Mouse (Mus musculus) liver, embryonic 14.5 days (tissue): Measurements from ENCODE around the gene Cd79b. TPM values are rescaled to one million over a fixed set of nuclear protein-coding genes. Genes with fewer than 3 reads are reported as not detected.

Source experiments
- ATAC-seq: fragments of 200-750 bp; cut with Nextera tagmentation; 2 replicates; pipeline ENCODE4 v1.8.0; 2017; ENCODE audit warnings: moderate number of reproducible peaks, mild to moderate bottlenecking, moderate library complexity; ENCODE audit not compliant: insufficient read depth
- DNase-seq, 3 experiments: peaks; one replicate each; pipeline ENCODE4 v3.0.0-alpha.2; 2012 to 2013; ENCODE audit warnings: low read depth in 3 of 3, low spot score in 3 of 3
- H3K27ac ChIP-seq: fragments of 300-500 bp; sonication (generic); 2 replicates; pipeline ENCODE4 v1.5.1; 2014; ENCODE audit warnings: moderate library complexity, mild to moderate bottlenecking, control low read depth, inconsistent platforms
- H3K27me3 ChIP-seq: fragments of 300-500 bp; sonication (generic); 2 replicates; pipeline ENCODE4 v1.6.1; 2014; ENCODE audit warnings: mild to moderate bottlenecking, low read length, moderate library complexity; ENCODE audit not compliant: control insufficient read depth, insufficient read depth
- H3K36me3 ChIP-seq: fragments of 300-500 bp; sonication (generic); replicated peaks from 2 replicates; pipeline ENCODE4 v1.6.1; 2014; ENCODE audit warnings: low read depth; ENCODE audit not compliant: control insufficient read depth, insufficient read depth
- H3K4me1 ChIP-seq, 2 experiments: fragments of 200-500 bp in 1 of 2; fragments of 300-500 bp in 1 of 2; sonication (generic) in 1 of 2; replicated peaks; 2 replicates each; pipeline ENCODE4 v1.6.1; 2012 to 2014; ENCODE audit warnings: antibody characterized with exemption in 1 of 2, inconsistent platforms in 1 of 2, low read length in 1 of 2; ENCODE audit not compliant: control insufficient read depth in 2 of 2, insufficient read depth in 2 of 2
- H3K4me2 ChIP-seq: fragments of 300-500 bp; sonication (generic); 2 replicates; pipeline ENCODE4 v1.6.1; 2014; ENCODE audit warnings: low read depth, mild to moderate bottlenecking, control low read depth, moderate library complexity
- H3K4me3 ChIP-seq, 2 experiments: fragments of 200-500 bp in 1 of 2; fragments of 300-500 bp in 1 of 2; sonication (generic) in 1 of 2; 2 replicates each; pipeline ENCODE4 v1.5.1; 2012 to 2014; ENCODE audit warnings: low read depth in 2 of 2, low read length in 2 of 2, mild to moderate bottlenecking in 2 of 2, control low read depth in 1 of 2, inconsistent platforms in 1 of 2, moderate library complexity in 1 of 2; ENCODE audit not compliant: insufficient read depth in 1 of 2
- H3K9ac ChIP-seq: fragments of 300-500 bp; sonication (generic); replicated peaks from 2 replicates; pipeline ENCODE4 v1.6.1; 2014; ENCODE audit warnings: mild to moderate bottlenecking, control low read depth, moderate library complexity
- H3K9me3 ChIP-seq: fragments of 300-500 bp; sonication (generic); 2 replicates; pipeline ENCODE4 v1.6.1; 2016; ENCODE audit warnings: low read length, mixed read lengths; ENCODE audit not compliant: control insufficient read depth
- CTCF ChIP-seq: IDR thresholded peaks from 2 replicates; pipeline ENCODE4 v1.5.1; 2016; ENCODE audit warnings: antibody characterized with exemption, low read depth, control low read depth
- EP300 ChIP-seq: IDR thresholded peaks from 2 replicates; pipeline ENCODE4 v1.6.1; 2016; ENCODE audit warnings: antibody characterized with exemption, low read depth
- WGBS: fragments of 180-500 bp; shearing (Covaris S2); extraction: QIAGEN DNeasy Blood & Tissue Kit; methylation state at CpG from one replicate; pipeline ENCODE4 v1.1.7; 2014; ENCODE audit not compliant: insufficient replicate concordance; 5-methylcytosine and 5-hydroxymethylcytosine counted together
- polyA plus RNA-seq, 2 experiments: library from polyadenylated mRNA; depleted of rRNA in 1 of 2; stranded (reverse) in 1 of 2; unstranded in 1 of 2; fragments of >200 nt; fragmentation: Nextera tagmentation in 1 of 2; extraction: Ambion mirVana in 1 of 2; gene quantifications; 2 replicates each; pipeline versions ENCODE4 v1.2.1 to v1.2.3; 2012 to 2014

Cd79b gene
- polyA plus RNA-seq, 2 experiments: 3.1 to 4.9 TPM

DNA sequence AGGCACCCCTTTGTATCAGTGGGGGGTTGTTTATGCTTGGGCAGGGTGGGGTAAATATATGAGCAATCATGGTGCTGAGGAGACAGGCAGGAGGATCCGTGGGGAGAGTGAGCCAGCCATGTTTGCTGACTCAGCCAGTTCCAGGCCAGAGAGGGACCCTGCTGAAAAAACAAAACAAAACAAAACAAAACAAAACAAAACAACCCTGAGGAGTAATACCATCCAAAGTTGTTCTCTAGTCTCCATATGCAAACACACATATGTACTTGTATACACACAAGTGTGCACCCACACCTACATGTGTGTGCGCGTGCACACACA, 8.5 kb downstream of the Cd79b start:
- H3K4me3 ChIP-seq: no peak overlapping the region
- H3K27ac ChIP-seq: no peak overlapping the region
- ATAC-seq: no peak

DNA sequence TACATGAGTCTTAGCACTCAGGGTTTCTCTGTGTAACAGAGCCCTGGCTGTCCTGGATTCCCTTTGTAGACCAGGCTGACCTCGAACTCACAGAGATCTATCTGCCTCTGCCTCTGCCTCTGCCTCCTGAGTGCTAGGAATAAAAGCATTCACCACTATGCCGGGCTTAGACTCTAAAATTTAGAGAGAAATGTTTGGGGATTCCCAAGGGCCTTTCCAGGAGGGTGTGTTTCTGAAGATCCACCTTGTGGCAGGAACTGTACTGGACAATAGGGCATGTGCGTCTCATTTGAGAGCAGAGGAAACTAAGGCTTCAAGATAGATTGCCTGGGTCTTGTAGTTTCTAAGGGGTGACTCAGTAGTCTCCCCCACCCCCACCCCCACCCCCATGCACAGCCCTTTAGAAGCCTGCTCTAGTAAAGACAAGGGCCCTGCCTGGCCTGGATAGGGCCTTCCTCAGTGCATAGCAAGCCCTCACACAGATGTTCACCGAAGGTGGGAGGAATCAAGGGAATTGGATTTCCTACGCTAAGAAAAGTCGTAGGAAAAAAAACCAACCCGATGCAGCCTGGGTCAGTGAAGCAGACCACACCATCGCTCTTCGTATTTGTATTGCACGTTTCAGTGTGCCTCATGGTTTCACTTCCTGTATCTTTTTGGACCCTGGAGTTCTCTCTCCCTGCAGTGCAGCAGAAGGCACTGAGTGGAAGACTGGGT, 9.1 kb downstream of the Cd79b start:
- no peak for TF ChIP-seq CTCF
- TF ChIP-seq EP300: no peak
- Histone ChIP-seq H3K36me3 (no peaks in the 10 kb centered on the region), H3K9ac (no peak overlapping the region), H3K9me3 (no peaks in the 10 kb centered on the region), H3K4me2 (no peak overlapping the region), H3K27me3 (no peaks in the 10 kb centered on the region), H3K4me1 (0 out of 4 replicates have a peak, but pooled peaks cover 0 to 2% of the 10 kb centered on the region in 2 experiments), H3K27ac (no peak overlapping the region), H3K4me3 (no peak overlapping the region)
- DNase-seq (no peak), ATAC-seq (no peak)
- 54% methylated on average over 10 of the region's 10 CpGs for WGBS

More for the DNA sequence above, 8.5 kb downstream of the Cd79b start:
- DNase-seq: no peak
- WGBS: 78% methylated on average over 3 of the region's 3 CpGs
- Histone ChIP-seq H3K4me2 (no peak overlapping the region), H3K27me3 (no peaks in the 10 kb centered on the region), H3K9me3 (no peaks in the 10 kb centered on the region), H3K4me1 (0 out of 4 replicates have a peak, but pooled peaks cover 0 to 2% of the 10 kb centered on the region in 2 experiments), H3K9ac (no peak overlapping the region), H3K36me3 (no peaks in the 10 kb centered on the region)
- no peak for TF ChIP-seq EP300

DNA sequence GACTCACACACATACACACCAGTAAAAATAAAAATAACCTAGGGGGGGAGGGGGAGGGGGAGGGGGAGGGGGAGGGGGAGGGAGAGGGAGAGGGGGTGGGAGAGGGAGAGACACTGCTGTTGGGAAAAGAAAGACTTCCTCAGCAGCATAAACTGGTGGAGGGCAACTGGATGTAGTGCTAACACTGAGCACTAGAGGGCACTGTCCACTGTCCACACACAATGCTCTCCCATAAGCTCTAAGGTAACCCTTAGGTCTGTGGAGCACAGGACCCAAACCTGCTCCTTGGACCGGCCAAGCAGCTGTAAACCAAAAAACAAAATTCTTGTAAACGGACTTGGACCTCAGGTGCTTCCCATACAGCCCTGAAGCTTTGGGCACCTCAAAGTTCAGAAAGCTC, 11.9 kb downstream of the Cd79b start:
- no peak for TF ChIP-seq EP300
- TF ChIP-seq CTCF: peak; percentile 91
- H3K4me1 ChIP-seq: 0 out of 4 replicates have a peak, but pooled peaks cover 0 to 2% of the 10 kb centered on the region in 2 experiments
- H3K27ac ChIP-seq: no peak overlapping the region
- H3K4me3 ChIP-seq: no peak overlapping the region
- ATAC-seq (peak; percentile 39; the same call in 1 of the 2 replicates), DNase-seq (peak; percentile 30 to 41 (median 35))
- H3K27me3 ChIP-seq: no peaks in the 10 kb centered on the region
- H3K36me3 ChIP-seq: no peaks in the 10 kb centered on the region
- H3K9ac ChIP-seq: no peak overlapping the region
- no peaks in the 10 kb centered on the region for H3K9me3 ChIP-seq
- H3K4me2 ChIP-seq: no peak overlapping the region
- WGBS: 8% methylated on average over 2 of the region's 2 CpGs

DNA sequence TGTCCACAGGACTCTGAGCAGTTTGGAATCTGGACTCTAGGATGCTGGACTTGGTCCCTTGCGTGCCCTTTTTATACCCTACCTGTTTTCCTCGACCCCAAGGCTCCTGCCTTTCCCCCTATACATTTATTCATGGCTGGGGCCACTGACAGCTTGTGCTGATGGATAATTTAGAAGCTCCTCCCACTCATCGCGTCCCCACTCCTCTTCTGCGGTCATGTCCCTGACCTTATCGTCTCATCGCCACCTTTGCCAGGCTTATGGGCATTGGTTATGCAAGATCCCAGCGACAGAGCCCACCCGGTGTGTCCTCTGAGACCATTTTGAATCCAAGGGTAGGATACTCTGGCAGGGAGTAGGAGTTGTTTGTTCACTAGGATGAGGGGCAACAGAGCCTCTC, 12.8 kb downstream of the Cd79b start, which contains the start of gene Gh:
Gh (minus strand) TSS at position 101 of the 400 bp plus-strand sequence.
- no peak for DNase-seq
- Histone ChIP-seq H3K9me3 (no peaks in the 10 kb centered on the region), H3K36me3 (no peaks in the 10 kb centered on the region), H3K4me1 (no peaks in the 10 kb centered on the region), H3K9ac (no peak within 1 kb of the TSS), H3K27ac (no peak within 1 kb of the TSS), H3K4me2 (no peak within 1 kb of the TSS), H3K27me3 (no peaks in the 10 kb centered on the region), H3K4me3 (no peak within 1 kb of the TSS)
- TF ChIP-seq CTCF: no peak
- TF ChIP-seq EP300: no peak
- ATAC-seq: no peak
- WGBS: 57% methylated on average over 9 of the region's 9 CpGs

DNA sequence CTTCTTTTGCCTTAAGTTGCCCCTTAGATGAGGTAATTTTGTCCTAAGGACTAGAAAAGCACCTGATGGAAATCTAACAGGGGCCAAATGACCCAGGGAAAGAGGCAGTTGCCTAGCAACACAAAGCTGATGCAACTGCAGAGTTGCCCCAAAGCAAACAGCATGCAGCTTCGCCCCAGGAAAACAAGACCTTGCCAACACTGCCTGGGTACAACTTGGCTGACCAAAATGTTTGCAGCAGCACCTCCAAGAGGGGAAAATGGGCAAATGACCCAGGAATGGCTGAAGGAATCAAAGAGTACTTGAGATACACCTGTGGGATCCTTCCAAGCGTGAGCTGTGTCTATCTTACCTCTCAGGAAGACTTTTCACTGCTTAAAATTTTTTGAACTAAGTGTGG, 22.7 kb downstream of the Cd79b start:
- Histone ChIP-seq H3K27me3 (no peaks in the 10 kb centered on the region), H3K4me1 (no peaks in the 10 kb centered on the region), H3K9me3 (no peaks in the 10 kb centered on the region), H3K27ac (no peak overlapping the region), H3K36me3 (no peaks in the 10 kb centered on the region), H3K4me3 (no peak overlapping the region), H3K4me2 (no peak overlapping the region), H3K9ac (no peak overlapping the region)
- no peak for TF ChIP-seq EP300
- TF ChIP-seq CTCF: no peak
- DNase-seq (no peak), ATAC-seq (no peak)
- 59% methylated on average over 2 of the region's 2 CpGs for WGBS
